Mouse (Mus musculus) CD4-positive, CD25-positive, alpha-beta regulatory T cell (primary cell): ENCODE results near the gene Ppargc1a. TPM values are rescaled to one million over a fixed set of nuclear protein-coding genes. Genes with fewer than 3 reads are reported as not detected.

Experiments used
- polyA plus RNA-seq: library from polyadenylated mRNA; unstranded; fragments of 100-300 nt; shearing (Covaris generic); gene quantifications from one replicate; pipeline ENCODE4 v1.2.1, GENCODE M21; 2017

The Ppargc1a gene
- polyA plus RNA-seq = 0.18 TPM

DNA sequence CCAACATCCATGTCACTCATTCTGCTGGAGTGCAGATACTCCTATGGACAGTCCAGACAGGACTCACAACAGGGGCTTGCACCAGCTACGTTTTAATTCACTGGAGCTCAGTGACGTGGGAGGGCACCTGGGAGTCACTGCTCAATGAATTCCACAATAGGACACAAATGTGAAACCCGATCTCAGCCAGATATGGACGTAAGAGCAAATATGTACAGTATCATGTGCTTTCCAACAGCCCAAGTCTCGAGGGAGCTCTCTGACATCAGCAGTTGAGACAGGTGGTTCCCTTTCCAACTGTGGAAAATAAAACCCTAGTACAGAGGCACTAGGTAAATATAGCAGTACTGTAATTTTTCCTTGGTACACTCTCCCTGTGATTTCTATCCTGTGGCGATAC is at the start of gene Ppargc1a:
Gene Ppargc1a (minus strand): TSS at position 68 of the 400 bp plus-strand sequence.

